Mouse (Mus musculus) heart, postnatal 10 days (tissue): Measurements from ENCODE around the gene Mief2. TPM values are rescaled to one million over a fixed set of nuclear protein-coding genes. Genes with fewer than 3 reads are reported as not detected.

Source experiments
- DNase-seq, 2 experiments: peaks; one replicate each; pipeline ENCODE4 v3.0.0; 2021
- intact Hi-C: fragments of 180-260 bp; cut with DNase I; formaldehyde crosslinking; loops from one replicate; pipeline ENCODE4 v1.15.1; 2025
- total RNA-seq, 2 experiments: library from RNA; stranded (reverse); gene quantifications; 2 replicates each; pipeline ENCODE4 v1.2.3; 2021

Mief2 gene
- total RNA-seq = 10 to 100 TPM; 24.2 to 26.6 TPM

- peak; percentile 97 for DNase-seq
- intact Hi-C loops = no loop called here
Measured at GRCm38 (mm10) chr11:60728260-60728761, at the start of gene Mief2. Mief2 (plus strand) TSS chr11:60728398.

GRCm38 (mm10) chr11:60696165-60696564, 32.0 kb upstream of the Mief2 start:
- intact Hi-C loops = loop anchor here (5.0 kb wide), 2 partner anchors 181 to 396 kb away; partner anchors contain the start of gene Tmem11
- DNase-seq = no peak

DNA sequence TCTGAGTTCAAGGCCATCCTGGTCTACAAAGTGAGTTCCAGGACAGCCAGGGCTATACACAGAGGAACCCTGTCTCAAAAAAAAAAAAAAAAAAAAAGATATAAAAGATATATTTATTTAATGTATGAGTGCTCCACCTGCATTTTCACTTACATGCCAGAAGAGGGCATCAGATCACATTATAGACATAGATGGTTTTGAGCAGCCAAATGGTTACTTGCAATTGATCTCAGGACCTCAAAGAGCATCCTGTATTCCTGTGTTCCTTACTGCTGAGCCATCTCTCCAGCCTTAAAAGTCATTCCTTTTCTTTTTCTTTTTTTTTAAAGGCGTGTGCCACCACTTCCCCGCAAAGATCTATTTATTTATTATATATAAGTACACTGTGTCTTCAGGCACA, 30.6 kb upstream of the Mief2 start:
- intact Hi-C loops = loop anchor here (5.0 kb wide), 2 partner anchors 180 to 395 kb away; partner anchors contain the start of gene Tmem11
- peak; percentile 16 for DNase-seq

- intact Hi-C loops = loop anchor here (1.0 to 5.0 kb wide), 4 partner anchors 28 to 393 kb away; partner anchors contain the start of genes Dhrs7b, Flii and Tmem11
- peak; percentile 88 for DNase-seq
Measured at GRCm38 (mm10) chr11:60698806-60699523, 29.2 kb upstream of the Mief2 start.

- DNase-seq = peak; percentile 88 to 89
- intact Hi-C loops = loop anchor here (2.0 to 5.0 kb wide), 4 partner anchors 27 to 393 kb away; partner anchors contain the start of genes Flii and Tmem11
Measured at GRCm38 (mm10) chr11:60699524-60700075, 28.6 kb upstream of the Mief2 start, which contains the start of gene Llgl1. Llgl1 (plus strand) TSS chr11:60699723.

- DNase-seq = peak in 1 of 2 experiments; percentile 2
- intact Hi-C loops = loop anchor here (5.0 kb wide), 1 partner anchor 82 kb away; no protein-coding TSS in a partner anchor
Measured at GRCm38 (mm10) chr11:60700320-60701185, 27.6 kb upstream of the Mief2 start.

DNA sequence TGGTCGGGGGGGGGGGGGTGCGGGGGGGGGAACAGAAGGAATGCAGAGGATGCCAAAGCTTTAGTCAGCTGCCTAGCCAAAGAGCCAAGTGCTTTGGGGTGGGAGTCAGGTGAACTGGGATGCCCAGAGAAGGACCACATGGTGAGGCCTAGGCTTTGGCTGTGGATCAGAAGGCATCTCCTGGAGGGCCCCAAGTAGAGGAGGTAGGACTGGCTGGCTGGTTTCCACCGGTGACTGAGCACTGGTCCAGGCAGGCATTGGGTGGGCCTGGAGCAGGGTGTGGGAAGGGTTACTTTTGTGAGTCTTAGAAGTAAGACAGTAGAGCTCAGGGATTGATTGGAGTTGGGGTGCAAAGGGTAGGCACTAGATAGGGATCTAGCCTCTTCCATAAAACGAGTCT, 26.6 kb upstream of the Mief2 start:
- peak; percentile 5 to 8 for DNase-seq
- intact Hi-C loops = loop anchor here (5.0 kb wide), 1 partner anchor 81 kb away; no protein-coding TSS in a partner anchor

DNA sequence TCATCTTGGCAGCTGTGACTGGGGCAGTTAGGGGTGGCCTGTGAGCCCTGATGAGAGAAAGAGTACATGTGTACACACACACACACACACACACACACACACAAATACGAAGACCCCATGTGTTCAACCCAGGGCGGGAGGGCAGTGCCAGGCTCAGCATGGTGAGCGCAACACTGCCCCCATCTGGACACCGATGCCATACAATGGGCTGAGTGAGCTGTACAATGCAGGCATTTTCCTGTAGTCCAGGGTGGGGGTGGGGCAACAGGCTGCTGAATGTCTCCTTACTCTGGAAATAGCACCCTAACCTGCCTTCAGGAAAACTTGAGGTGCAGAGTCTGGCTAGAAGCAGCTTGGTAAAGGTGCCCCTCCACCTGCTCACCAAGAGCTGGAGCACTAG, 25.1 kb upstream of the Mief2 start:
- DNase-seq = peak; percentile 52 to 70

DNA sequence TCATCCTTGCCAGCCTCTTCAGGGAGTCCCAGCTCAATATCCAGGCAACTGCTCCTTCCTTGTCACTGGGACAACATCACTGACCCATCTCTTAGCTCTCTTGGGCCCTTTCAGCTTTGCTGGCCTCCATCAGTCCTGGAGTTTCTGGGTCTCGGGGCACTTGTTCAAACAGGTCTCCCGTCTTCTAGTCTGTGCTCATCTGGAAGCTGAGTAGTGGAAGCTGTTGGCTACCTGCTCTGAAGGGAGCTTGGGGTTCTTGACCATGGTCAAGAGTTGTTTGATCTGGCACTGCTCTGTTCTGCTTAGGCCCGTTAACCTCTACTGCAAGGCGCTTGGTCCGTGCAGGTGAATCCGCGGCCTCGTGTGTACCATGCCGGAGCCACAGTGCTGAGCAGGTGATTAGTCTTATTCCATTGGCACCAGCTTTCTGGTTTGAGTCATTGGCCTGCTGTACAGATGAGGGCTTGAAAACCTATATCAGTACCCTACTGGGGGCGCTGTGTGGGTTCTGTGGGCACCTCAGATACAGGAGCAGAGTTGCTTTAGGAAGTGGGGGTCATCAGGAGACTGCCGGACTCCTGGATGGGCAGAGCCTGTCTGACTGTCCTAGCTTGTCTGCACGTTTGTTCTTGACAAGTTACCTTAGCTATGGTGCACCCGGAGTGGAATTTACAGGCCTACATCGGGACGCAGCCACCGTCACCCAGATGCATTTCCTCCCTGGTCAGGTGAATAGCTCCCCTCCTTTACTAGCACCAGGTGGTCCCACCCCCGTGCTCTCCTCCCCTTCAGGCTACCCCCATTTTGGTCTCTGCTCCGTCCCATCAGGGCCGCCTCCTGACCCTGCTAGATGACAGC, 23.9 kb upstream of the Mief2 start:
- intact Hi-C loops = loop anchor here (5.0 kb wide), 1 partner anchor 78 kb away; no protein-coding TSS in a partner anchor
- DNase-seq = peak in 1 of 2 experiments; percentile 0

More for the DNA sequence above, 25.1 kb upstream of the Mief2 start:
- intact Hi-C loops = loop anchor here (5.0 kb wide), 1 partner anchor 79 kb away; no protein-coding TSS in a partner anchor

DNA sequence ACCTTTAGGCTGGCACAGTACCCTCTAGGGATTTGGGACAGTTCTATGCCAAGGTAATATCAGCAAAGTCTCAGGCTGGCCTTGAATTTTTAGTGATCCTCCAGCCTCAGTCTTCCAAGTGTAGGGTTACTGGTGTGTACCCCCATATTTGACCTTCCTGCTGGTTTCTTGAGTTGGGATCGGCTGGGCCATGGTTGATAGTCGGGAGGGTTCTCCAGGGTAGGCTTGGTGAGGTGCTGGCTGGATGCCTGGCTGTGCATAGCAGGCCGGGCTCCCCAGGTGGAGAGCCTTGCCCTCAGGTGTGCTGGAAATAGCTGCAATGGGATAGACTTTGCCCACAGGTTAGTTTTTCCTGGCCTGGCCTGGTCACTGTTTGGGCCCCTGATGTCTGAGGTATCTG, 22.9 kb upstream of the Mief2 start:
- intact Hi-C loops = no loop called here
- DNase-seq = no peak

DNA sequence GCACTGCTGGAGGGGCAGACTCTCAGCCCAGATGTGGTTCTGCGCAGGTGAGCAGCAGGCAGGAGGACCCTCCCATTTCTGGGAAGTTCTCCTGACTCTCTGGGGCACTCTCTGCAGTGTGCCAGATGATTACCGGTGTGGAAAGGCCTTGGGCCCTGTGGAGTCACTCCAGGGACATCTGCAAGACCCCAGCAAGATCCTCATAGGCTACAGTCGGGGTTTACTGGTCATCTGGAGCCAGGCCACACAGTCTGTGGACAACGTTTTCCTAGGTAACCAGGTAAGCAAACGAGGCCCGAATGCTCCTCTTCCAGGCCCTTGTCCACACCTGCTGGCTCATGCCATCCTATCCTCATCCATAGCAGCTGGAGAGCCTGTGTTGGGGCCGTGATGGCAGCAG, 22.1 kb upstream of the Mief2 start:
- intact Hi-C loops = no loop called here
- DNase-seq = peak in 1 of 2 experiments; percentile 0

DNA sequence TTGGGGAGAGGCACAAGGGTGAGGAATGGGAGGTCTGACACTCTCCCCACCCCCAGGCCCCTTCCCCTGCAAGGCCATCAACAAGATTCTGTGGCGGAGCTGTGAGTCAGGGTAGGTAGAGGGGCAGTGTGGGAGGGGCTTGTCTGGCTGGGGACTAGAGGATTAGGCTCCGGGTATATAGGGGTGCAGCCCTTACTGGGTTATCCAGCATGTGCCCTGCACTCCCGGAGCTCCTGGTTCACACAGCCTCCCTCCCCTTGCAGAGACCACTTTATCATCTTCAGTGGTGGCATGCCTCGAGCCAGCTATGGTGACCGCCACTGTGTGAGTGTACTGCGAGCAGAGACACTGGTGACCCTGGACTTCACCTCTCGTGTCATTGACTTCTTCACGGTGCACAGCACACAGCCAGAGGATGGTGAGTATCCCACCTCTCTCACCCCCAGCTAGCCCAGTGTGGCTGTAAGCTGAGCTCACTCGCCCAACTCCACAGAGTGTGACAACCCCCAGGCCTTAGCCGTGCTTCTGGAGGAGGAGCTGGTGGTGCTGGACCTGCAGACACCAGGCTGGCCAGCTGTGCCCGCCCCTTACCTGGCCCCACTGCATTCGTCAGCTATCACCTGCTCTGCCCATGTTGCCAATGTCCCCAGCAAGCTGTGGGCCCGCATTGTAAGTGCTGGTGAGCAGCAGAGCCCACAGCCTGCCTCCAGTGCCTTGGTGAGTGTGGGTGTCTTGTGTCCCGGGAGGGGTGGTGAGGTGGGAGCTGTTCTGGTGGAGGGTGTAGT, 21.3 kb upstream of the Mief2 start:
- intact Hi-C loops = no loop called here
- DNase-seq = peak in 1 of 2 experiments; percentile 0

DNA sequence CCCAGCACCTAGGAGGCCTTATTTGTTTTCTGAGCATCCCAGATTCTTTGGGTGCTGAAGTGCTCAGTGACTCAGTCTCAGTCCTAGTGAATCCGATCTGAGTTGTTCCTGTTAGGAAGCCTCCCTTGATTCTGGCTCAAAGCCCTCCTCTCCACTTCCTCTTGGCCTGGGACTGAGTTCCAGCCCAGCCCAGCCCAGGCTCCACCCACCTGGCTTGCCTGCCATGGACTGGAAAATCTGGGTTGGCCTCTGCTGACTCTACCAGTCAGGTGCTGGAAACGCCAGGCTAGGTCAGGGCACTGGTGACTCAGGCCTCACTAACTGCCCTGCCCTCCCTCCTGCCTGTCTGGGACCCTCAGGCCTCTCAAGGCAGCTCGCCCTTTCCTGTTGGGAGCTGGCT, 20.5 kb upstream of the Mief2 start:
- peak; percentile 93 to 94 for DNase-seq
- intact Hi-C loops = no loop called here

DNA sequence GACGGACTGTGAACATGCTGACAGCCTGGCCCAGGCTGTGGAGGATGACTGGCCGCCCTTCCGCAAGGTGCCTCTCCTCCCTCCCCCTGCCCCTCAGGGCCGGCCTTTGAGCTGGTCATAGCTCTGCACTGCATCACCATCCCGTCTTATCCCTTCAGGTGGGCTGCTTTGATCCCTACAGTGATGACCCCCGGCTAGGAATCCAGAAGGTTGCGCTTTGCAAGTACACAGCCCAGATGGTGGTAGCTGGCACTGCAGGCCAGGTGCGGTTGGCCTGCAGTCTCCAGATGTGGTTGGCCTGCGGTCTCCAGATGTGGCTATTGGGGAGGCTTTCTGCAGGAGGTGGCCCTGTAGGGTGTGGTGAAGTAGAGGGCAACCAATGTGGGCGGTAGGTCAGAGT, 19.6 kb upstream of the Mief2 start:
- intact Hi-C loops = no loop called here
- DNase-seq = peak in 1 of 2 experiments; percentile 1

- intact Hi-C loops = no loop called here
- peak in 1 of 2 experiments; percentile 4 for DNase-seq
Measured at GRCm38 (mm10) chr11:60709481-60710465, 18.4 kb upstream of the Mief2 start.

GRCm38 (mm10) chr11:60711218-60711617, 17.0 kb upstream of the Mief2 start:
- intact Hi-C loops = no loop called here
- no peak for DNase-seq

GRCm38 (mm10) chr11:60712040-60712439, 16.2 kb upstream of the Mief2 start:
- no peak for DNase-seq

More at GRCm38 (mm10) chr11:60712040-60712439, 16.2 kb upstream of the Mief2 start:
- intact Hi-C loops = no loop called here
